Mouse (Mus musculus): ENCODE results near the gene Mpp3.

- TF ChIP-seq POLR2A (IDR thresholded peaks at IDR 0.05; ENCODE audit: borderline replicate concordance, control insufficient read depth, low read depth, low read length) (no peak), CTCF (IDR thresholded peaks at IDR 0.05; ENCODE audit: control insufficient read depth, insufficient read depth, low read length) (peak; percentile 93)
These were observed 33.1 kb upstream of the Mpp3 start for GRCm38 (mm10) chr11:102061236-102061940.
